Mouse (Mus musculus) urinary bladder, adult 18-20 months (tissue): Measurements from ENCODE around the gene Luc7l3.
A peak's percentile ranks its signal among the peaks of the same experiment; 100 is the strongest.
"Not testable (repeated sequence)": the region's sequence is repeated elsewhere in the genome, so short reads cannot be mapped to it uniquely, and the experiment has no call there.

ENCODE experiments used
- DNase-seq, 2 experiments: peaks; one replicate each; pipeline ENCODE4 v3.0.0; 2022; ENCODE audit warnings: low spot score in 2 of 2, mixed read lengths in 2 of 2

Luc7l3 gene

GRCm38 (mm10) chr11:94294996-94295845 lies 26.6 kb downstream of the Luc7l3 start:
- no peak for DNase-seq

DNA sequence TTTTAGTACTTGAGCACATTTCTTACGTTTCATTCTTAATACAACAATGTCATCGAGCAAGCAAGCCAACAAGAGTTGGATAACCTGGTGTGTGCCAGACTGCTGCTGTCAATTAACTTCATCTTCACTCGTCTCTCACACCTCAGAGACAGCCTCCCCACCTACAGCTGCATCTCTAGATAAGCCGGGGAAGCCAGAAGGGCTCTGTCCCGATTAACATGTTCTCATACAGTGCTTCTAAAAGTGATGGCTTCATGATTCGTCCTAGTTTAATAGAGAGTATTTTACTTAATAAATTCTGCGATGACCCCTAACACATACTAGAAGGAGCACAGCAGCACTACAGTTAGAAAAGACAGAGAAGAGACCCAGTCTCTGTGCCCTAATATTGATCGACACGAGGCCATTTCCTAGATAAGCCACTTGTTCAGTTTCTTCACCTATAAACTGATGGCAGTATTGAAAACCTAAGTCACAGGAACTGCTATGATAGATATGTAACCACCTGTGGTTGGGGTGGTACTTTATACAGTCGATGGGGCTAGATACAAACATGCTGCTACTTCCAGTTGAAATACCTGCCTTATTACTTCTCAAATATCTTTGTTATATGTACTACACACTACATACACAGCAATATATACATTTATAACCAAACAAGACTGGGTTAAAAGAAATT lies 31.6 kb downstream of the Luc7l3 start:
- no peak for DNase-seq

- no peak for DNase-seq
Measured at GRCm38 (mm10) chr11:94287105-94287504, 34.7 kb downstream of the Luc7l3 start.

- DNase-seq = no peak
Measured at GRCm38 (mm10) chr11:94285886-94286574, 35.8 kb downstream of the Luc7l3 start.

DNA sequence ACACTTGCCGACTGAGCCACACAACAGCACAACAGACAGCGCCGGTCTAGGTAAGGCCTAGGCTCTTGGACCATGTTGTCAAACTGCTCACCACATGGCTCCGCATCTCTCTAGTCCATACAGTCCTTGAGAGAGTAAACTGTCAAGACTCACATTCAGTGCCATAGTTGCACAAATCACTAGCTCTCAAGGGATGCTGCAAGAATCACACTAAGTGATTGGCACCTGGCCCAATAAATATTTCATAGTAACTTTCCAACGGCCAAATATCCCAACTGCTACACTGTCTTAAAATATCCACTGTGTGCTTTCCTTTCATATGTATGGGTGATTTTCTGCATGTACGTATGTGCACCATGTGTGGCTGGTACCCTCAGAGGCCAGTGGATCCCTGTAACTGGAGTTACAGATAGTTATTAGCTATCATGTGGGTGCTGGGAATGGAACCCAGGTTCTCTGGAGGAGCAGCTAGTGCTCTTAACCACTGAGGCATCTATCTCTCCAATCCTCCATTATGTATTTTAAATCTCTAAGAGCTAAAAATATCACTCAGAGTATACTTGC lies 38.2 kb downstream of the Luc7l3 start:
- no peak for DNase-seq

DNA sequence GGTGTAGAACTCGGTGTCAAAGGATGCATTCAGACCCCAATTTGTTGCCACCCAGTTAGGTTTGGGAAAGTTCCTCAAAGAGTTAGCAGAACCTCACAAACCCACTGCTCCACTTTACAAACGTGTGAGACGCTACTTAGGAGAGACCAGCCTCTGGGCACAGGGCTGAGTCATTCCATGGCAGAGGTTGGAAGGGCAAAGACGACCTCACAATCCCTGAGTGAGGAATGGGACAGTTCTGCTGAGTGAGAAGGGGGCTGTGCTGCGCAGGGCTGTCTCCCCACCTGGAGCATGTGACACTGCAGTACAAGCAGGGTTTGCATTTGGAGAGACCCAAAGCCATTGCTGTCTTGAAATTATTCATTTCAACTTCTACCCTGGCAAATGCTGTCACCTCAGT lies 39.5 kb downstream of the Luc7l3 start:
- no peak for DNase-seq

GRCm38 (mm10) chr11:94281199-94282181 lies 40.3 kb downstream of the Luc7l3 start, which contains the start of gene Gm21885:
Gene Gm21885 (plus strand): TSS chr11:94281873.
- DNase-seq = no peak

DNA sequence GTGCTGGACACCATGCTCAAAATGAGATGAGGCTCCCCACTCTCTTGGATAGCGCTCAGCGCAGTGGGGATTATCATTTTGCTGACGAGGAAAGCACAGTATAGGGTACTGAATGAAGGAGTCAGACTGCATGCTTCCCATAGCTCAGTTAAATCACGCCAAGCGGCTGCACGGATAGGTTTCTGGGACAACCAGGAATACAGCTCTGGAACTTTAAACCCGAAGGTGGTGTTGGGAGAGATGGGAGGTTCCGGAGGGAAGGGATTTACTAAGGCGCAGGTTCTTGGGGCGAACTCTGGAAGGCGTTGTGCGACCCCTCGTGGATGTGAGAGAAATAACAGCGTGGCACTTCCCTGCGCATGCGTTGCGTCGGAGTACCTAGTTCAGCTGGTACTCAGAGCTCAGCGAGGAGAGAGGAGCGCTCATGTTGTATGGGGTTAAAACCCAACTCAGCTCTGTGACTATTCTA lies 44.9 kb downstream of the Luc7l3 start:
- peak; percentile 76 to 82 for DNase-seq

GRCm38 (mm10) chr11:94275686-94276085 lies 46.1 kb downstream of the Luc7l3 start:
- DNase-seq = no peak

GRCm38 (mm10) chr11:94275226-94275625 lies 46.6 kb downstream of the Luc7l3 start:
- no peak for DNase-seq

DNA sequence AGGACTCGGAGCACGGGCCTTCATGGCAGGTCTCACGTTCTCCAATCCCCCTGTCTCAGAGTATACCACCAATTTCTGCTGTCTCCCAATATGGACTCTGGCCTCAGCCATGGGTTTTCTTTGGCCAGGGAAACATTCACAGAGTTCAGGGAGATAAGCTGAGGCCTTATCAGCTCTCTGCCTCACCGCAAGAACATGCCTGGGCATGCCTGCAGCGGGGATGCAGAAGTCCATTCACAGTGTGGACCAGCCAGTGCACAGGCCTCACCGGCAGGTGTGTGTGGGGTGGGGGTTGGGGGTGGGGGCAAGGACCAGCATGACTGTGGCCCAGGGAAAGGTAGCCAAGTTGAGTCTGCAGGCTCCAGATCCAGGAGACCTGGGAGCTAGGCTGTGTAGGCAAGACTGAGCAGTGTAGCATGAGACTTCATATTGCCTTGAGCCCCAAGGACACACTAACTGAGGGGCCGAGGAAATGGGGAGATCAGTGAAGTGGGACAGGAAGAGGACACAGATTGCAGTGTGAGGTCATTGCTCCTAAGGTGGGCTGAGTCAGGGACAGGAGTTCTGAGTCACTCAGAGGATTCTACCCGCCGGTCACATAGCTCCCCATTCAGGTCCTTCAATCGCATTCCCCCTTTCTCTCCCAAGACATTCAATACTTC lies 47.5 kb downstream of the Luc7l3 start:
- peak; percentile 60 to 72 for DNase-seq

DNA sequence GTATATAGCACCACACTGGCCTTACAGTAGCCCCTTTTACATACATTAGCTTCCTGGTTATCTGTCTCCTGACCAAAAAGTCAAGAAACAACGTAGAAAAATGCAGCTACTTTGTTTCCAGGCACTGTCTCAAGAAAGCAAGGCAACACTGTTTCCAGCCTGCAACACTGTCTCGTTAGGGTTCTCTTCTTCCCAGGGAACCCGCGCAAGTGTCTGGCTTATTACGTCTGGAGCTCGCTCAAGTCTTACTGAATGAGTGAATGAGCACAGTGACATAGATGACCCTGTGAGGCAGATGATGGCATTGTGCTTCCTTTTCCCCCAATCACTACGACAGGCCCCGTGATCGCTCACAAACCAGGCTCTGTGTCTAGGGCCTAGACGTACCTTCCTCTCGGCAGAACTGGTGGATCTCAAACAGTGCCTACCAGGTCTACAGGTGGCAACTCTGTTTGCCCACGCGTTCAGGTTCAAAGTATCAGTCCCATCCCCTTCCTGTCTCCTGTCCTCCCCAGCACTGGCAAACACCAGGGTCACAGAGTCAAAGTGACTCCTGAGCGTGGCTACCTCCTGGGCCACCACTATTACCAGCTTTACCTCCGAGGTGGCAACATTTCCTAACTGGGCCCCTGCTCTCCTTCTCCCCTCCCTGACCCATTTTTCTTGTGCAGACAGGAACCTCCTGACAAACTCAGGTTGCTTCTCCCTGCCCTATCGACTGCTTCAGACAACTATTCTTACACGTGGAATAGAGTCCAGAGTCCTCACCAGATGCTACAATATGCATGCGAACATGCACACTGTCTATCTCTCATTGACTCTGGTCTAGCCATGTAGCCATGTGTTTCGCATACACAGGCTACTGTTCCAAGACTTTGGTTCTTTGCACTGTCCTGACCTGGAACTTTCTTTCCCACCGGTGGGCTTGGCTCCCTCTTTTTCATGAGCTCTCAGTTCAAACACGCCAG lies 48.5 kb downstream of the Luc7l3 start:
- DNase-seq = no peak

- no peak for DNase-seq
Measured at GRCm38 (mm10) chr11:94271015-94271414, 50.8 kb downstream of the Luc7l3 start.

GRCm38 (mm10) chr11:94269906-94270305 lies 51.9 kb downstream of the Luc7l3 start:
- DNase-seq = no peak

- no peak for DNase-seq
Measured at GRCm38 (mm10) chr11:94268761-94269160, 53.0 kb downstream of the Luc7l3 start.

GRCm38 (mm10) chr11:94266155-94266554 lies 55.6 kb downstream of the Luc7l3 start:
- DNase-seq = not testable (repeated sequence)

DNA sequence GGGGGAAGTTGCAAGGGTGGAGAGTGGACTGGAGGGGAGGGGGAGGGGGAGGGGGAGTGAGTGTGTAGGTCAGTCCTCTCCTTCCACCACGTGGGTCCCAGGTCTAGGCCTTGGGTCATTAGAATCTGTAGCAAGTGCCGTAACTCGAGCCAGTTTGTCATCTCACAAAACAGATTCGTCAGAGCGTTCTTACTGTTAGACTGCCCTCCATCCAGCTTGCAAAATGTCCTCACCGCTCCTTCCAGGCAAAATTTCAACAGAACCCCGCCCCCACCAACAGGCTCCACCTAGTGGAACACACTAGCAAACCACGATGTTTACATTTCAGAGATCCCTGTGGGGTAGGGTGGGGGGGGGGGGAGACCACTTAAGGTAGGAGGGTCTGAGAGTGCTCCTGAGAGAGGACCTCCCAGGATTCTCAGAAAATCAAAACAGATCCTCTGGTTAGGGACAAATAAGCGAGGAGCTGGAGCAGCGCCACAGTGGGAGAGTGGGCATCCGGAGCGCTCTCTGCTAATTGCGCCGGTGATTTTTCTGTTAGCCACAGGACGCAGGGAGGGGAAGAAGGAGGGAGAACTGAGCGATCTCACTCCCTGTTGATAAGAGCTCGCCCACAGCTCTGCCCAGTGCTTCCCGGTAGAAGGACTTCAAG lies 56.5 kb downstream of the Luc7l3 start:
- peak; percentile 31 to 45 for DNase-seq

- no peak for DNase-seq
Measured at GRCm38 (mm10) chr11:94261585-94262370, 60.0 kb downstream of the Luc7l3 start.
